Mouse (Mus musculus): ENCODE data around the gene Tmem202.

DNA sequence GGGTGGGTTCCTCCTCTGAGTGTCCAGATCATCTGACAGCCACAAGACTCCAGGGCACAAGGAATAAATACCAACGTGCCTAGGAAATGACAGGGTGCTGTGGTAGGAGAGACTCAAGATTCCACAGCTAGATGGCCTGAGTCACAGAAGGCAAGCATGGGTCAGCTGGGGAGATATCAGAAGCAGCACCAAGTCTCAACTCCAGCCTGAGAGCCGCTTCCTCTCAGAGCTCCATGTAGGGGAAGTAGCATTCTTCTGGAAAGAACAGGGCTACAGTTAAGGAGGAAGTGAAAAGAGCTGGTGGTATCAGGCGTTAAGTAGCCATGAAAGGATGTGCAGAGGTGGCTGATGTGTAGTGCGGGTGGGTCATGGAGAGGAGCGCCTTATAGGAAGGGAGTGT is 5.1 kb upstream of the Tmem202 start:
- TF ChIP-seq POLR2A (IDR thresholded peaks at IDR 0.05; ENCODE audit: low read depth, low read length) (no peak), CTCF (conservative IDR thresholded peaks at IDR 0.05; ENCODE audit: insufficient read depth, insufficient read length, low read depth, low read length) (no peak)
